Mouse (Mus musculus): ENCODE measurements around the gene Rgma. TPM values are rescaled to one million over a fixed set of nuclear protein-coding genes. Genes with fewer than 3 reads are reported as not detected.

The Rgma gene
- total and polyA plus RNA-seq, 2 experiments from 2014 or later = 39.9 to 96.4 TPM

- no peak overlapping the region for H3K4me3 ChIP-seq (ENCODE audit: low read depth, low read length)
- 63% methylated on average over 7 of the region's 7 CpGs for WGBS
- H3K9me3 ChIP-seq (ENCODE audit: low read length) = no peaks in the 10 kb centered on the region
- H3K4me1 ChIP-seq (ENCODE audit: insufficient read depth) = peaks cover 10% of the 10 kb centered on the region; the same call in 1 of the 2 replicates
- H3K36me3 ChIP-seq (ENCODE audit: insufficient read depth) = no peaks in the 10 kb centered on the region
- TF ChIP-seq CTCF (IDR thresholded peaks at IDR 0.05; ENCODE audit: low read depth) = no peak
- DNase-seq (no peak), ATAC-seq (no peak)
- no peaks in the 10 kb centered on the region for H3K27me3 ChIP-seq (ENCODE audit: insufficient read depth, low read length)
- H3K27ac ChIP-seq (ENCODE audit: low read depth, low read length) = no peak overlapping the region
- no peak overlapping the region for H3K4me2 ChIP-seq (ENCODE audit: low read depth)
- no peak overlapping the region for H3K9ac ChIP-seq
Observed at GRCm38 (mm10) chr7:73331645-73332044, 43.7 kb upstream of the Rgma start.

- no peaks in the 10 kb centered on the region for H3K36me3 ChIP-seq (ENCODE audit: insufficient read depth)
- DNase-seq (no peak), ATAC-seq (no peak)
- no peaks in the 10 kb centered on the region for H3K9me3 ChIP-seq (ENCODE audit: low read length)
- H3K4me3 ChIP-seq (ENCODE audit: low read depth, low read length) = no peak overlapping the region
- peaks cover 10% of the 10 kb centered on the region; the same call in 1 of the 2 replicates for H3K4me1 ChIP-seq (ENCODE audit: insufficient read depth)
- no peak overlapping the region for H3K9ac ChIP-seq
- TF ChIP-seq CTCF (IDR thresholded peaks at IDR 0.05; ENCODE audit: low read depth) = no peak
- no peaks in the 10 kb centered on the region for H3K27me3 ChIP-seq (ENCODE audit: insufficient read depth, low read length)
- H3K4me2 ChIP-seq (ENCODE audit: low read depth) = no peak overlapping the region
- WGBS = 60% methylated on average over 12 of the region's 12 CpGs
- H3K27ac ChIP-seq (ENCODE audit: low read depth, low read length) = no peak overlapping the region
Observed at GRCm38 (mm10) chr7:73333398-73333988, 41.8 kb upstream of the Rgma start.

- H3K27me3 ChIP-seq (ENCODE audit: insufficient read depth, low read length) = no peaks in the 10 kb centered on the region
- no peaks in the 10 kb centered on the region for H3K36me3 ChIP-seq (ENCODE audit: insufficient read depth)
- DNase-seq (no peak), ATAC-seq (no peak)
- 41% methylated on average over 7 of the region's 7 CpGs for WGBS
- H3K4me2 ChIP-seq (ENCODE audit: low read depth) = no peak overlapping the region
- H3K9ac ChIP-seq = no peak overlapping the region
- H3K4me3 ChIP-seq (ENCODE audit: low read depth, low read length) = no peak overlapping the region
- peaks cover 10% of the 10 kb centered on the region; the same call in 1 of the 2 replicates for H3K4me1 ChIP-seq (ENCODE audit: insufficient read depth)
- TF ChIP-seq CTCF (IDR thresholded peaks at IDR 0.05; ENCODE audit: low read depth) = no peak
- H3K27ac ChIP-seq (ENCODE audit: low read depth, low read length) = no peak overlapping the region
- no peaks in the 10 kb centered on the region for H3K9me3 ChIP-seq (ENCODE audit: low read length)
Observed at GRCm38 (mm10) chr7:73334883-73335282, 40.4 kb upstream of the Rgma start.

- Histone ChIP-seq H3K4me1 (ENCODE audit: insufficient read depth) (peaks cover 10% of the 10 kb centered on the region; the same call in 1 of the 2 replicates), H3K27ac (ENCODE audit: low read depth, low read length) (no peak overlapping the region), H3K9ac (no peak overlapping the region), H3K27me3 (ENCODE audit: insufficient read depth, low read length) (no peaks in the 10 kb centered on the region), H3K4me3 (ENCODE audit: low read depth, low read length) (no peak overlapping the region), H3K4me2 (ENCODE audit: low read depth) (no peak overlapping the region), H3K36me3 (ENCODE audit: insufficient read depth) (no peaks in the 10 kb centered on the region), H3K9me3 (ENCODE audit: low read length) (no peaks in the 10 kb centered on the region)
- ATAC-seq (no peak), DNase-seq (no peak)
- WGBS = 29% methylated on average over 7 of the region's 7 CpGs
- TF ChIP-seq CTCF (IDR thresholded peaks at IDR 0.05; ENCODE audit: low read depth) = no peak
Observed at GRCm38 (mm10) chr7:73336380-73336779, 38.9 kb upstream of the Rgma start.

GRCm38 (mm10) chr7:73338353-73338752 lies 37.0 kb upstream of the Rgma start:
- no peaks in the 10 kb centered on the region for H3K27me3 ChIP-seq (ENCODE audit: insufficient read depth, low read length)
- peaks cover 10% of the 10 kb centered on the region; the same call in 1 of the 2 replicates for H3K4me1 ChIP-seq (ENCODE audit: insufficient read depth)
- no peak overlapping the region for H3K4me3 ChIP-seq (ENCODE audit: low read depth, low read length)
- H3K9me3 ChIP-seq (ENCODE audit: low read length) = no peaks in the 10 kb centered on the region
- no peak overlapping the region for H3K27ac ChIP-seq (ENCODE audit: low read depth, low read length)
- ATAC-seq (no peak), DNase-seq (no peak)
- no peak overlapping the region for H3K4me2 ChIP-seq (ENCODE audit: low read depth)
- WGBS = 94% methylated on average over 5 of the region's 5 CpGs
- TF ChIP-seq CTCF (IDR thresholded peaks at IDR 0.05; ENCODE audit: low read depth) = no peak
- H3K9ac ChIP-seq = no peak overlapping the region
- no peaks in the 10 kb centered on the region for H3K36me3 ChIP-seq (ENCODE audit: insufficient read depth)

GRCm38 (mm10) chr7:73343852-73344251 lies 31.5 kb upstream of the Rgma start:
- WGBS = 22% methylated on average over 3 of the region's 3 CpGs
- no peak for ATAC-seq
- no peaks in the 10 kb centered on the region for H3K9me3 ChIP-seq (ENCODE audit: low read length)
- no peaks in the 10 kb centered on the region for H3K4me1 ChIP-seq (ENCODE audit: insufficient read depth)
- no peak for TF ChIP-seq CTCF (IDR thresholded peaks at IDR 0.05; ENCODE audit: low read depth)
- no peak overlapping the region for H3K4me3 ChIP-seq (ENCODE audit: low read depth, low read length)
- H3K27me3 ChIP-seq (ENCODE audit: insufficient read depth, low read length) = no peaks in the 10 kb centered on the region
- no peak for DNase-seq
- no peak overlapping the region for H3K27ac ChIP-seq (ENCODE audit: low read depth, low read length)
- no peak overlapping the region for H3K4me2 ChIP-seq (ENCODE audit: low read depth)
- H3K36me3 ChIP-seq (ENCODE audit: insufficient read depth) = no peaks in the 10 kb centered on the region
- no peak overlapping the region for H3K9ac ChIP-seq

GRCm38 (mm10) chr7:73348585-73349124 lies 26.7 kb upstream of the Rgma start:
- WGBS = 39% methylated on average over 10 of the region's 10 CpGs
- no peaks in the 10 kb centered on the region for H3K27me3 ChIP-seq (ENCODE audit: insufficient read depth, low read length)
- no peaks in the 10 kb centered on the region for H3K36me3 ChIP-seq (ENCODE audit: insufficient read depth)
- H3K27ac ChIP-seq (ENCODE audit: low read depth, low read length) = no peak overlapping the region
- ATAC-seq = no peak; the same call in 1 of the 2 replicates
- no peak for TF ChIP-seq CTCF (IDR thresholded peaks at IDR 0.05; ENCODE audit: low read depth)
- H3K4me1 ChIP-seq (ENCODE audit: insufficient read depth) = no peaks in the 10 kb centered on the region
- no peak overlapping the region for H3K4me3 ChIP-seq (ENCODE audit: low read depth, low read length)
- no peak for DNase-seq
- no peak overlapping the region for H3K4me2 ChIP-seq (ENCODE audit: low read depth)
- no peak overlapping the region; the same call in 1 of the 2 replicates for H3K9ac ChIP-seq
- no peaks in the 10 kb centered on the region for H3K9me3 ChIP-seq (ENCODE audit: low read length)

Measured in forebrain, postnatal 0 days (tissue).